1 mouse cellular context compared by ENCODE assay signal in the genomic region with DNA sequence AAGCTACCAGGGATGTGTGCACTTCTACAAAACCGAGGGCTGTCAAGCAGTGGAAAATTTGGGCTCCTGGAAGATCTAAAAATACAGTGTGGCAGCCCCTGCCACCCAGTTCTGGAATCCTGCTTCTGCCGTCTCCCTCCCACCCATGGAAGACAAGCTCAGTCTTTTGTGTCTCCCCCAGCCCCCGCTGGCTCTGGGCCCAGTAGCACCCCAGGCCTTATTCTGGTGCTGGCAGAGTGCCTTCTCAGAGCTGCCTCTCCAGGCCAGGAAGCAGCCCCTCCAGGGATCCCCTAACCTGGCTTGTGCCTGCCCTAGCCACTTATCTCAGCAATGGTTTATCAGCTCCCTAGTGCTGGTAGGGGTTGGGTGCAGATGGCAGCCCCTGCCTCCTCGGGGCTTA.
A peak's percentile ranks its signal among the peaks of the same experiment; 100 is the strongest.
TF ChIP-seq lines count a peak whose summit lies in the region.

No protein-coding gene starts in this region.

TF ChIP-seq in MEL, 35 proteins besides CTCF, POLR2A, EP300 and RAD21 (continued from another document):
- peak; percentile 89; the same call in 1 of the 2 replicates for TF ChIP-seq MAZ (IDR thresholded peaks at IDR 0.05; ENCODE audit: low read depth, low read length)
- TF ChIP-seq NRF1 (IDR thresholded peaks at IDR 0.05; ENCODE audit: insufficient read depth, low read depth, low read length, poor library complexity, severe bottlenecking) = peak; percentile 32; the same call in 1 of the 2 replicates
- TF ChIP-seq MXI1 (IDR thresholded peaks at IDR 0.05; ENCODE audit: low read depth, low read length) = peak; percentile 35; the same call in 1 of the 2 replicates
- TF ChIP-seq RCOR1 (IDR thresholded peaks at IDR 0.05; ENCODE audit: low read depth, low read length) = peak; percentile 75; the same call in 1 of the 2 replicates
- TF ChIP-seq MYB (IDR thresholded peaks at IDR 0.05; ENCODE audit: low read depth, low read length) = no peak
- peak; percentile 75 for TF ChIP-seq ETS1 (IDR thresholded peaks at IDR 0.05; ENCODE audit: low read depth, low read length)
- no peak for TF ChIP-seq POLR2AphosphoS5 (IDR thresholded peaks at IDR 0.05; ENCODE audit: borderline replicate concordance, low read depth, low read length)
- TF ChIP-seq MAFK (IDR thresholded peaks at IDR 0.05; ENCODE audit: borderline replicate concordance, low read depth, low read length) = 0 out of 2 replicates have a peak, but pooled peaks have one; percentile 9
- TF ChIP-seq TCF12 (IDR thresholded peaks at IDR 0.05; ENCODE audit: low read depth, low read length) = peak; percentile 90
- peak; percentile 75 for TF ChIP-seq SIN3A (IDR thresholded peaks at IDR 0.05; ENCODE audit: low read length)
- peak; percentile 78 for TF ChIP-seq BHLHE40 (IDR thresholded peaks at IDR 0.05; ENCODE audit: borderline replicate concordance, low read depth, low read length)
- peak; percentile 37; the same call in 1 of the 2 replicates for TF ChIP-seq GABPA (IDR thresholded peaks at IDR 0.05; ENCODE audit: low read depth, low read length)
TF ChIP-seq in MEL: peak in this region for 14.
